38 mouse cellular contexts compared by ENCODE assay signal in the genomic region with DNA sequence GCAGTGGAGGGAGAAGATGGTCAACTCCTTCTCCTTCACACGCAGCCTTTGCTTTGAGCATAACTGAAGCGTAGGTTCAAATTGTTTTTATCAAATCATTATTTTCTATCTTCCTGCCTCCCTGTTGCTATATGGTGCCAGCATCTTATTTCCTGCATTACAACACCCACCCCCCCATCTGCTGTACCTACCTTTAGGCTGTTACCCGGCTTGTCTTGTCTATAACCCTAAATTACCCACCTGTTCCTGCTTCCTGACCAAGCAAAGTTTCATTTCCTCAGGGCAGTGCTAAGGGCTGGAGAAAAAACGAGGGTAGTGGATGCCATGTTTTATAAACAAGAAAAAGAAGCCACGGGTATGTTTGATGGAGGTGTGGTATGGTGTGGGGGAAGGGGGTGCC. TPM values are rescaled to one million over a fixed set of nuclear protein-coding genes. Genes with fewer than 3 reads are reported as not detected.
"Had no signal": no experiment of that assay in that cellular context is flagged by ENCODE, and none has a peak within 500 bp of the region (broad histone marks: within the 10 kb centered on the region; RNA-seq: fewer than 3 reads in every experiment).

No protein-coding gene starts in this region.

- H3K36me3 ChIP-seq: heart, embryonic 13.5 days; heart, embryonic 15.5 days; hindbrain, embryonic 13.5 days; hindbrain, embryonic 15.5 days; intestine, embryonic 15.5 days; limb, embryonic 10.5 days; limb, embryonic 12.5 days had no signal

- H3K4me2 ChIP-seq: heart, embryonic 11.5 days; heart, embryonic 13.5 days; hindbrain, embryonic 13.5 days; hindbrain, embryonic 15.5 days; intestine, embryonic 15.5 days; limb, embryonic 12.5 days; liver, embryonic 11.5 days had no signal

- ATAC-seq: hindbrain, postnatal 0 days; intestine, embryonic 15.5 days; intestine, postnatal 0 days had no signal

- DNase-seq: gastrocnemius, postnatal 14 days; gastrocnemius, postnatal 36 days; heart, adult 11 months; heart, adult 2 months; heart, postnatal 14 days; heart, postnatal 36 days; kidney, adult 18-20 months; kidney, adult 8-10 months; kidney, postnatal 14 days; kidney, postnatal 36 days; layer of hippocampus, adult 9-11 months; layer of hippocampus, postnatal 36 days; liver had no signal

- H3K27me3 ChIP-seq: heart, embryonic 15.5 days; hindbrain, embryonic 13.5 days; hindbrain, embryonic 15.5 days; intestine, embryonic 15.5 days had no signal

- H3K9me3 ChIP-seq: heart, embryonic 15.5 days; hindbrain, embryonic 13.5 days; hindbrain, embryonic 15.5 days; intestine, embryonic 15.5 days; limb, embryonic 10.5 days; limb, embryonic 12.5 days had no signal

- H3K9ac ChIP-seq: heart, embryonic 13.5 days; heart, embryonic 15.5 days; hindbrain, embryonic 13.5 days; hindbrain, embryonic 15.5 days; intestine, embryonic 15.5 days; limb, embryonic 12.5 days had no signal

- H3K27ac ChIP-seq: heart, adult 2 months; heart, embryonic 13.5 days; heart, embryonic 15.5 days; hindbrain, embryonic 13.5 days; hindbrain, embryonic 15.5 days; hindbrain, postnatal 0 days; intestine, embryonic 15.5 days; kidney, postnatal 0 days; left cerebral cortex, adult 2 months; limb, embryonic 10.5 days; limb, embryonic 12.5 days had no signal

- H3K4me3 ChIP-seq: heart, adult 2 months; heart, embryonic 13.5 days; heart, embryonic 15.5 days; hindbrain, embryonic 13.5 days; hindbrain, embryonic 15.5 days; intestine, embryonic 15.5 days; left cerebral cortex, adult 2 months; limb, embryonic 10.5 days; limb, embryonic 12.5 days had no signal

- H3K4me1 ChIP-seq: heart, embryonic 13.5 days had no signal

RNA-seq across cellular contexts. Expression of a gene that starts 7.5 kb away (rescaled TPM):
- total RNA-seq: gastrocnemius, adult 8-10 months; gastrocnemius, postnatal 14 days; gastrocnemius, postnatal 36 days; heart, adult 2 months; heart, postnatal 14 days; heart, postnatal 36 days; hindbrain, postnatal 0 days; layer of hippocampus, adult 18-20 months; layer of hippocampus, adult 8-10 months; layer of hippocampus, postnatal 14 days; layer of hippocampus, postnatal 36 days; left cerebral cortex, adult 2 months; left cerebral cortex, postnatal 14 days; left cerebral cortex, postnatal 36 days had no signal
- polyA plus RNA-seq: gonadal fat pad, adult 2 months; heart, adult 2 months; heart, embryonic 13.5 days; heart, embryonic 15.5 days; heart, postnatal 0 days; hindbrain, embryonic 11.5 days; hindbrain, embryonic 13.5 days; hindbrain, embryonic 15.5 days; hindbrain, postnatal 0 days; intestine, embryonic 15.5 days; kidney, embryonic 14.5 days; large intestine, adult 2 months; limb, embryonic 10.5 days; limb, embryonic 12.5 days; limb, embryonic 14.5 days; liver, embryonic 11.5 days had no signal
